Mouse (Mus musculus) G1E (cell line): ENCODE data around the gene Bptf. TPM values are rescaled to one million over a fixed set of nuclear protein-coding genes. Genes with fewer than 3 reads are reported as not detected.
"Not testable (repeated sequence)": the region's sequence is repeated elsewhere in the genome, so short reads cannot be mapped to it uniquely, and the experiment has no call there.

Source experiments
- ATAC-seq: 2 replicates; pipeline ENCODE4 v1.8.0; 2016; ENCODE audit warnings: mild to moderate bottlenecking; ENCODE audit not compliant: insufficient number of reproducible peaks, poor library complexity, low FRiP score, severe bottlenecking; ENCODE audit errors: extremely low read depth
- DNase-seq: peaks from one replicate; pipeline ENCODE4 v3.0.0; 2012; ENCODE audit warnings: low spot score
- H3K27me3 ChIP-seq: 2 replicates; pipeline ENCODE4 v1.6.1; 2012; ENCODE audit warnings: mild to moderate bottlenecking, low read length, inconsistent platforms; ENCODE audit not compliant: insufficient read depth
- H3K36me3 ChIP-seq: replicated peaks from 2 replicates; pipeline ENCODE3; 2012; ENCODE audit warnings: mild to moderate bottlenecking, inconsistent platforms
- H3K4me1 ChIP-seq: 2 replicates; pipeline ENCODE4 v1.6.1; 2012; ENCODE audit warnings: low read depth, low read length, inconsistent platforms, mixed read lengths; ENCODE audit not compliant: insufficient read depth
- H3K4me3 ChIP-seq: 2 replicates; pipeline ENCODE4 v1.5.1; 2012; ENCODE audit warnings: low read depth, mild to moderate bottlenecking, inconsistent platforms, low read length, moderate library complexity, mixed read lengths
- H3K9me3 ChIP-seq: replicated peaks from 2 replicates; pipeline ENCODE4 v1.6.1; 2012; ENCODE audit warnings: inconsistent platforms
- CTCF ChIP-seq: IDR thresholded peaks from 2 replicates; pipeline ENCODE4 v1.5.1; 2012; ENCODE audit warnings: low read depth, low read length, inconsistent platforms, mixed read lengths
- GATA1 ChIP-seq: IDR thresholded peaks from 2 replicates; pipeline ENCODE4 v1.6.1; 2012; ENCODE audit warnings: borderline replicate concordance, low read length, inconsistent platforms, mixed read lengths
- GATA2 ChIP-seq: IDR thresholded peaks from 2 replicates; pipeline ENCODE4 v1.6.1; 2012; ENCODE audit warnings: low read depth, low read length, inconsistent platforms, borderline replicate concordance
- POLR2AphosphoS5 ChIP-seq: IDR thresholded peaks from 2 replicates; pipeline ENCODE4 v1.6.1; 2012; ENCODE audit warnings: low read depth, low read length, inconsistent platforms; ENCODE audit not compliant: insufficient replicate concordance
- TAL1 ChIP-seq: conservative IDR thresholded peaks from 2 replicates; pipeline ENCODE4 v1.6.1; 2012; ENCODE audit warnings: low read depth, low read length, inconsistent platforms, mixed read lengths
- polyA plus RNA-seq: library from polyadenylated mRNA; stranded (reverse); fragments of >175 nt; gene quantifications from 2 replicates; pipeline ENCODE4 v1.2.3, GENCODE M21; 2012
- total RNA-seq, 2 experiments: library from RNA; stranded (forward) in 1 of 2; stranded (reverse) in 1 of 2; fragments of 200-1000 nt in 1 of 2; fragments of >200 nt in 1 of 2; fragmentation: Nextera tagmentation in 1 of 2; gene quantifications; 2 replicates each; pipeline ENCODE4 v1.2.3; 2014 to 2017

Bptf gene
- total and polyA plus RNA-seq, 3 experiments = 28.5 to 75.6 (median 53.7) TPM

DNA sequence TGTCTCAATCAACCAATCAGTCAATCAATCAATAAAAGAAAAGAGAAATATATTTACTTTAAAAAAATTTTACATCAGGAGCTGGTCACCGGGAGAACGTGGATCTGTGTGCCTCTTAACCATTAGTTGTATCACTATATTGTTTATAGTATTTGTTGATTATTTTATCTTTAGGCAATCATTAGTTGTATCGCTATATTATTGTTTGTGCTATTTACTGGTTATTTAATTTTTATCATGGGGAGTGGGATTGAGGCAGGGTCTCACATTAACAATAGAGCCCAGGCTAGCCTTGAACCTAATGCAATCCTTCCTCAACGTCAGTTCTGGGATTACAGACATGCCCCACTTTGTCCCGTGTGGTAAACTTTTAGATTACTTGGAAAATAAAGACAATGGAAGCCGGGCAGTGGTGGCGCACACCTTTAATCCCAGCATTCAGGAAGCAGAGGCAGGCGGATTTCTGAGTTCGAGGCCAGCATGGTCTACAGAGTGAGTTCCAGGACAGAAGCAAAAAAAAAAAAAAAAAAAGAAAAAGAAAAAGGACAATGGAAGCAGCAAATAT lies 131.9 kb downstream of the Bptf start:
- ATAC-seq (no peak), DNase-seq (no peak)
- Histone ChIP-seq H3K36me3 (peaks cover 28% of the 10 kb centered on the region), H3K9me3 (no peaks in the 10 kb centered on the region), H3K4me3 (no peak overlapping the region), H3K4me1 (peaks cover 22% of the 10 kb centered on the region), H3K27me3 (peaks cover 4% of the 10 kb centered on the region; the same call in 1 of the 2 replicates)
- TF ChIP-seq POLR2AphosphoS5 = no peak
- TF ChIP-seq CTCF = no peak
- no peak for TF ChIP-seq TAL1
- no peak for TF ChIP-seq GATA1
- no peak for TF ChIP-seq GATA2

DNA sequence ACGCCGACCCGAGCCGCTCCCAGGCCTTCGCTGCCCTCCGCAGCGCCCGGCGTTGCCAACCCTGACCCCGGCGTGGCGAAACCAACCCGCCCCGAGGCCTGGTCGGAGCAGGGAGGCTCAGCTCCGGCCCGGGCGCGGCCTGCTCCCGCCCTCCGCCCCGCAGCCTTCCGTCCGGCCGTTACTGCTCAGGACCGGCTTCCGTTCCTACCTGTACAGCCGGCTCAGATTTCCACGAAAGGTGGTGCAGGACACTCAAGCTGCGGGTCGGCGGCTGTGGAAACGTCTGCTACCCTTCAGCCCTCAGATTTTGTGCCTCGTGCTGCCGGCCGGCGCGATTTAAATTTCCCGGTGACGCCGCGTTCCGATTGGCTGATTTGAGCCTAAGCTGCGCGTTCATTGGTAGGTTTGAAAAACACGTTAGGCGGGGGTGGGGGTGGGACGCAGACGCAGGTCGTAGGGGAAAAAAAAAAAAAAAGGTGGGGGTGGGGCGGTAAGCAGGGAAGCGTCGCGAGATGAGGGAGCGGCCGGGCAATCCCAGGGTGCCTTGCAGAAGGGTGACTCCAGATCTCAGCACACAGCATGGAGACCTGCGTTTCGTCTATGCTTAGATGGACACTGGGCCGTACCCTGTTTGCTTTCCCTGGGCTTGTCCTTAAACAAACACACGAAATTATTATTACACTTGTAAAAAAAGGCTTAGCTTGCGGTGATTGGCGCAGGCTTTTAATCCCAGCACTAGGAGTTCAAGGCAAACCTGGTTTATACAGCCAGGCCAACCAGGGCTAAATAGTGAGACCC lies 132.6 kb downstream of the Bptf start, which contains the start of gene Kpna2:
Gene Kpna2, minus strand, starts transcription at position 391 of the 798 bp plus-strand sequence.
- peak; percentile 80 for ATAC-seq

DNA sequence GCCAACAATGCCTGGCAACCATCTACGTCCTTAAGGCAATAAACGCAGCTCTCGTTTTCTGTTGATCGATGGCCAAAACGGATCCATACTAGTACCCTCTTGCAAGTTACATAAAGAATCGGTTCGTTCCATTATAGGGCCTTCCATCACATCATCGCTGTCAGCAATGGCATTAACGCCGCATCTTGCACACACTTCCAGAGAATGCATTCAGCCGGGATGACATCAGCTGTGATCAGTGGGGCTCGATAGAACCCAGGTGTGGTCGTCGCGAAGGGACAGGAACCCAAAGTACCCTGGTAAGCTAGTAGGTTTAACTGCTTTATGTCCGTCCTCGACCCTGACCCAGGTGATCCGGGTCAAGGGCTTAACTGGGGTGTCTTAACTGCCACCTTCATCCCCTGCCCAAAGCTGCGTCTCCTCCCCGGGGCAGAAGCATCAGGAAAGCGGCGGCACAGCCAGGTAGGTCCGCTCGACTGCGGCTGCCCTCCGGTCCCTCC lies 133.2 kb downstream of the Bptf start:
- H3K4me1 ChIP-seq = peaks cover 34% of the 10 kb centered on the region
- no peaks in the 10 kb centered on the region for H3K9me3 ChIP-seq
- ATAC-seq (no peak), DNase-seq (peak; percentile 16)
- peak overlapping the region; percentile 98 for H3K4me3 ChIP-seq
- TF ChIP-seq TAL1 (no peak), CTCF (no peak), GATA2 (no peak), GATA1 (no peak), POLR2AphosphoS5 (no peak)
- 0 out of 2 replicates have a peak, but pooled peaks cover 1% of the 10 kb centered on the region for H3K27me3 ChIP-seq
- H3K36me3 ChIP-seq = peaks cover 41% of the 10 kb centered on the region

More for the DNA sequence above, 132.6 kb downstream of the Bptf start, which contains the start of gene Kpna2:
- DNase-seq = peak; percentile 91
- Histone ChIP-seq H3K27me3 (0 out of 2 replicates have a peak, but pooled peaks cover 2% of the 10 kb centered on the region), H3K9me3 (no peaks in the 10 kb centered on the region), H3K4me1 (peaks cover 29% of the 10 kb centered on the region), H3K4me3 (peak within 1 kb of the TSS; percentile 98), H3K36me3 (peaks cover 35% of the 10 kb centered on the region)
- no peak for TF ChIP-seq CTCF

DNA sequence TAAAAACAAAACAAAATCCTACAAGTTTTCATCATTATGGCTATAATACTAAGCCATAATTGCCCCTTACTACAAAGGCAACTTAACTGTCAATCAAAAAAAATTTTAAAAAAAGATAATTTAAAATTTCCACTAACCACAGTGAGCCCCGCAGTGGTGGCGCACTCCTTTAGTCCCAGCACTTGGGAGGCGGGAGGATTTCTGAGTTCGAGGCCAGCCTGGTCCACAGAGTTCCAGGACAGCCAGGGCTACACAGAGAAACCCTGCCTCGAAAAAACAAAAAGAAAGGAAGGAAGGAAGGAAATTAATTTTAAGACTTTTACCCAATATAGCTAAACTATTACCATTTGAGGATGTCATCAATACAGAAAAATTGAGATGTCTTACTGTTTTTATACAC lies 134.0 kb downstream of the Bptf start:
- Histone ChIP-seq H3K36me3 (peaks cover 48% of the 10 kb centered on the region), H3K4me1 (peaks cover 34% of the 10 kb centered on the region)
- DNase-seq = no peak

DNA sequence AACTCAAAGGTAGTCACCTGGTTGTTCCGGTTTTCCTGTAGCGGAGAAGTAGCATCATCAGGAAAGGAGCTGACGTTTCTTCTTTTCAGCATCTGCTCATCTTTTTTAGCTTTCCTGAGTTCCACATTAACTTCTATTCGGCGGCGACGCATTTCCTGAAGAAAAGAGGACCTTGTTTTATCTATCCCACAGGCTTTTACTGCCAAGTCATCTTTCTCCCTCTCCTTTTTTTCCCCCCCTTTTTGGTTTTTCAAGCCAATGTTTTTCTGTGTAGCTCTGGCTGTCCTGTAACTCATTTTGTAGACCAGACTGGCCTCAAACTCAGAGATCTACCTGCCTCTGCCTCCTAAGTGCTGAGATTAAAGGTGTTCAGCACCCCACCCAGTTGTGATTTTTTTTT lies 135.4 kb downstream of the Bptf start:
- not testable (repeated sequence) for H3K27me3 ChIP-seq, ATAC-seq, H3K4me3 ChIP-seq, H3K9me3 ChIP-seq, DNase-seq
- peaks cover 62% of the 10 kb centered on the region for H3K36me3 ChIP-seq
- peaks cover 37% of the 10 kb centered on the region for H3K4me1 ChIP-seq

More for the DNA sequence above, 134.0 kb downstream of the Bptf start:
- TF ChIP-seq GATA2 (no peak), CTCF (no peak), GATA1 (no peak), TAL1 (no peak), POLR2AphosphoS5 (no peak)
- Histone ChIP-seq H3K9me3 (no peaks in the 10 kb centered on the region), H3K27me3 (no peaks in the 10 kb centered on the region), H3K4me3 (peak overlapping the region; percentile 98)
- no peak for ATAC-seq

DNA sequence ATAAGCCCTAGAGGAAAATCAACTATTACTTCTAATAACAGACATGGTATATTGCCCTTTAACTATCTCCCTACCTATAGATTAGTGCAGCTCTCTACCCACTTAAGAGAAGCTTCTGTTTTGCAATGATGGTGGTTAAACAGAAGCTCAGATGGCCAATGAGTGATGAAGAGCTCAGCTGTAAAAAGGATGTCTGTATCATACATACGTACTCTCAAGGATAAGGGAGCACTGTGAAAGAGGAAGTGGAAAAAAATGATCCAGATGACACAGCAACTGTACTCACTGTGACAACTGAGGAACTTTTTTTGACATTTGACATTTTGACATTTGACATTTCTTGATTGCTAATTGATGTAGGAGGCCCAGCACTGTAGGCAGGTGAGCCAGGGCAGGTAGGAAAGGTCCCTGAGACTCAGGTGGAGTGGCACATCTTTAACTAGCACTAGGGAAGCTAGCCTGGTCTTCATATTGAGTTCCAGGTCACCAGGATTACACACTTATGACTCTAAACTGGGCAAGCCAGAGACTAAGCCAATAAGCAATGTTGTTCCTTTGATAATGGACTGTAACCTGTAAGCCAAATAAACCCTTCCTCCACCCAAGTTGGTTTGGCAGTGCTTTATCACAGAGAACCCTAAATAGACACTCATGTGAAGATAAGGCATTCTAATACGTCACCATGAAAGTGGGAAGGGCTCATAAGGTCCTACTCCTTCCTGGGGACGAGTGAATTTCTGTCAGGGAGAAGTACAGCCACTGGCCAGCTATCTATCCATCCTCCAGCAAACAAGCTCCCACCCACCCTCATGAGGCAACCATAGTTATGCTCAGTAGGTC lies 137.5 kb downstream of the Bptf start:
- Histone ChIP-seq H3K27me3 (no peaks in the 10 kb centered on the region), H3K4me3 (no peak overlapping the region), H3K36me3 (peaks cover 81% of the 10 kb centered on the region), H3K4me1 (peaks cover 35% of the 10 kb centered on the region), H3K9me3 (no peaks in the 10 kb centered on the region)
- DNase-seq = peak; percentile 15
- TF ChIP-seq CTCF = no peak
- TF ChIP-seq TAL1 = no peak
- TF ChIP-seq GATA1 = no peak
- TF ChIP-seq POLR2AphosphoS5 = no peak
- TF ChIP-seq GATA2 = no peak
- no peak for ATAC-seq
